Mouse (Mus musculus) layer of hippocampus, postnatal 25 days (tissue): ENCODE measurements around the gene D2hgdh. TPM values are rescaled to one million over a fixed set of nuclear protein-coding genes. Genes with fewer than 3 reads are reported as not detected.

Experiments
- total RNA-seq, 2 experiments: library from RNA; stranded (reverse); gene quantifications; 2 replicates each; pipeline ENCODE4 v1.2.3; 2021

Gene D2hgdh
- total RNA-seq, 2 experiments from 2014 or later = 13.9 to 14.9 TPM

Other genes starting within 250 kb of the D2hgdh start
- 100 to 1,000 TPM; 413 to 416 TPM for gene Stk25, start 166.2 kb upstream of the D2hgdh start, total RNA-seq
- 10 to 100 TPM; 75.6 to 78.0 TPM for gene Bok, start 139.2 kb upstream of the D2hgdh start, total RNA-seq
- gene Atg4b, start 73.4 kb upstream of the D2hgdh start, total RNA-seq = 10 to 100 TPM; 83.3 to 84.7 TPM
- 10 to 100 TPM; 31.8 to 34.5 TPM for gene Thap4, start 70.0 kb upstream of the D2hgdh start, total RNA-seq
- 10 to 100 TPM; 56.9 TPM for gene Dtymk, start 23.0 kb upstream of the D2hgdh start, total RNA-seq
- 10 to 100 TPM in 1 of 2 experiments, 1 to 10 TPM in 1; 9.6 to 13.2 TPM for gene Ing5, start 20.9 kb upstream of the D2hgdh start, total RNA-seq
- gene Gal3st2, start 36.4 kb downstream of the D2hgdh start, total RNA-seq = not detected
- under 1 TPM; 0.38 to 0.47 TPM for gene Gal3st2b, start 93.4 kb downstream of the D2hgdh start, total RNA-seq
- gene Gal3st2c, start 165.6 kb downstream of the D2hgdh start, total RNA-seq = under 1 TPM; 0.05 TPM
- 10 to 100 TPM; 15.3 to 17.6 TPM for gene Neu4, start 195.5 kb downstream of the D2hgdh start, total RNA-seq
- gene Pdcd1, start 227.6 kb downstream of the D2hgdh start, total RNA-seq = under 1 TPM; 0.17 to 0.31 TPM